Mouse (Mus musculus) left cerebral cortex, adult 8-10 months (tissue): ENCODE measurements around the gene Gm19935. TPM values are rescaled to one million over a fixed set of nuclear protein-coding genes. Genes with fewer than 3 reads are reported as not detected.
A peak's percentile ranks its signal among the peaks of the same experiment; 100 is the strongest.

Experiments
- DNase-seq, 2 experiments: peaks; one replicate each; pipeline ENCODE4 v3.0.0; 2022; ENCODE audit warnings: low spot score in 2 of 2
- microRNA-seq, 2 experiments: library from miRNA; unstranded; fragments of <30 nt; microRNA quantifications; one replicate each; pipeline ENCODE4 v1.2.0; 2022
- total RNA-seq, 4 experiments: library from RNA; stranded (reverse); gene quantifications; 2 replicates each; pipeline ENCODE4 v1.2.4; 2022

Gm19935 gene
- total RNA-seq, 4 experiments from 2014 or later: 1.3 to 2.3 (median 2.0) TPM

GRCm38 (mm10) chr8:90829825-90830224 lies 12.6 kb upstream of the Gm19935 start:
- DNase-seq: no peak

GRCm38 (mm10) chr8:90828987-90829740 lies 12.0 kb upstream of the Gm19935 start:
- DNase-seq: peak in 1 of 2 experiments; percentile 30

GRCm38 (mm10) chr8:90828181-90828986 lies 11.2 kb upstream of the Gm19935 start, which contains the start of gene Chd9:
Gene Chd9, plus strand, starts transcription at chr8:90828352.
- peak; percentile 89 to 91 for DNase-seq

GRCm38 (mm10) chr8:90825459-90825871 lies 8.3 kb upstream of the Gm19935 start:
- no peak for DNase-seq

- no peak for DNase-seq
Measured at GRCm38 (mm10) chr8:90822443-90822842, 5.2 kb upstream of the Gm19935 start.

GRCm38 (mm10) chr8:90820321-90820696 lies 3.1 kb upstream of the Gm19935 start:
- no peak for DNase-seq

- no peak for DNase-seq
Measured at GRCm38 (mm10) chr8:90819561-90820320, 2.5 kb upstream of the Gm19935 start.

GRCm38 (mm10) chr8:90816061-90816882 lies 921 bp downstream of the Gm19935 start:
- DNase-seq: no peak

GRCm38 (mm10) chr8:90813602-90814320 lies 3.4 kb downstream of the Gm19935 start:
- no peak for DNase-seq

GRCm38 (mm10) chr8:90799473-90799872 lies 17.7 kb downstream of the Gm19935 start:
- DNase-seq: no peak

- no peak for DNase-seq
Measured at GRCm38 (mm10) chr8:90794990-90795861, 22.0 kb downstream of the Gm19935 start.

GRCm38 (mm10) chr8:90793710-90794109 lies 23.5 kb downstream of the Gm19935 start:
- DNase-seq: peak; percentile 44 to 54

GRCm38 (mm10) chr8:90791616-90792015 lies 25.6 kb downstream of the Gm19935 start:
- no peak for DNase-seq

- DNase-seq: no peak
Measured at GRCm38 (mm10) chr8:90769791-90770190, 47.4 kb downstream of the Gm19935 start.

Small RNA genes within 50 kb of the gene (microRNA-seq; reads per million reads assigned to microRNA genes)
- gene Gm44382: 0 reads per million in 2 experiments

Other genes with a start within 250 kb of the Gm19935 start
- 100 to 1,000 TPM; 169 to 194 (median 186) TPM for gene Chd9, start 11.0 kb upstream of the Gm19935 start, total RNA-seq